In genomic region chr10:111329326-111329725, GRCm38 (mm10) we compare ENCODE assay signal across 8 mouse cellular contexts. TPM values are rescaled to one million over a fixed set of nuclear protein-coding genes. Genes with fewer than 3 reads are reported as not detected.
DNase-seq lines count a peak whose midpoint lies in the region; ATAC-seq and TF ChIP-seq lines count a peak whose summit lies in the region.
"Had no signal": no experiment of that assay in that cellular context is flagged by ENCODE, and none has a peak within 500 bp of the region (broad histone marks: within the 10 kb centered on the region; RNA-seq: fewer than 3 reads in every experiment).

No protein-coding gene starts in this region.

- WGBS in kidney, embryonic 16.5 days = 77% methylated on average over 5 of the region's 5 CpGs
- 81% methylated on average over 5 of the region's 5 CpGs for WGBS in intestine, postnatal 0 days

- H3K27me3 ChIP-seq in kidney, embryonic 16.5 days (ENCODE audit: insufficient read depth, low read length) = no peaks in the 10 kb centered on the region
- no peaks in the 10 kb centered on the region for H3K27me3 ChIP-seq in intestine, postnatal 0 days (replicated peaks; ENCODE audit: control insufficient read depth, insufficient read depth, low read length)
- H3K27me3 ChIP-seq: intestine, embryonic 15.5 days had no signal

- no peak overlapping the region for H3K9ac ChIP-seq in kidney, embryonic 16.5 days (replicated peaks; ENCODE audit: low read length)
- H3K9ac ChIP-seq in intestine, postnatal 0 days (ENCODE audit: low read depth, low read length) = no peak overlapping the region
- H3K9ac ChIP-seq: intestine, embryonic 15.5 days had no signal

- no peaks in the 10 kb centered on the region for H3K9me3 ChIP-seq in kidney, embryonic 16.5 days (ENCODE audit: low read length)
- no peaks in the 10 kb centered on the region for H3K9me3 ChIP-seq in intestine, postnatal 0 days (ENCODE audit: control insufficient read depth)
- H3K9me3 ChIP-seq: intestine, embryonic 15.5 days had no signal

- ATAC-seq in kidney, embryonic 16.5 days (ENCODE audit: low FRiP score, low TSS enrichment) = no peak
- ATAC-seq in intestine, postnatal 0 days = no peak
- ATAC-seq: intestine, embryonic 15.5 days had no signal

- DNase-seq in kidney, adult 11 months = peak; percentile 56
- DNase-seq in adrenal gland, adult 2 months = peak; percentile 73
- DNase-seq in cerebellum, postnatal 25 days = peak; percentile 25 to 42
- DNase-seq in lung, postnatal 10 days = peak; percentile 80
- no peak for DNase-seq in c-Kit-positive CD71-positive TER-119-positive erythroid progenitor cells, embryonic 14.5 days (ENCODE audit: low spot score)

- no peak overlapping the region for H3K4me3 ChIP-seq in kidney, embryonic 16.5 days (ENCODE audit: low read length)
- H3K4me3 ChIP-seq in intestine, postnatal 0 days (ENCODE audit: low read depth, low read length) = no peak overlapping the region
- H3K4me3 ChIP-seq: intestine, embryonic 15.5 days had no signal

- no peaks in the 10 kb centered on the region for H3K4me1 ChIP-seq in kidney, embryonic 16.5 days (ENCODE audit: insufficient read depth, low read length)
- no peaks in the 10 kb centered on the region for H3K4me1 ChIP-seq in intestine, postnatal 0 days (replicated peaks; ENCODE audit: control insufficient read depth, insufficient read depth, low read length)
- H3K4me1 ChIP-seq: intestine, embryonic 15.5 days had no signal

- no peak overlapping the region for H3K4me2 ChIP-seq in kidney, embryonic 16.5 days (replicated peaks; ENCODE audit: low read depth, low read length)
- H3K4me2 ChIP-seq in intestine, postnatal 0 days (replicated peaks; ENCODE audit: low read depth) = no peak overlapping the region
- H3K4me2 ChIP-seq: intestine, embryonic 15.5 days had no signal

- no peak overlapping the region for H3K27ac ChIP-seq in kidney, embryonic 16.5 days (ENCODE audit: low read length)
- no peak overlapping the region for H3K27ac ChIP-seq in intestine, postnatal 0 days (ENCODE audit: low read depth, low read length)
- H3K27ac ChIP-seq: intestine, embryonic 15.5 days had no signal

- TF ChIP-seq CTCF in intestine, postnatal 0 days (IDR thresholded peaks at IDR 0.05; ENCODE audit: low read depth) = no peak

- no peaks in the 10 kb centered on the region for H3K36me3 ChIP-seq in kidney, embryonic 16.5 days (ENCODE audit: insufficient read depth, low read length)
- no peaks in the 10 kb centered on the region for H3K36me3 ChIP-seq in intestine, postnatal 0 days (ENCODE audit: control insufficient read depth, insufficient read depth)
- H3K36me3 ChIP-seq: intestine, embryonic 15.5 days had no signal

RNA-seq across cellular contexts. Expression of gene Bbs10, which starts 30.8 kb away (rescaled TPM):
- polyA plus RNA-seq in kidney, embryonic 16.5 days (2015; fragmentation: Nextera tagmentation; extraction: Ambion mirVana) = 7.4 and 8.1 TPM in 2 replicates
- 1 to 10 TPM; 3.5 to 7.3 TPM for total RNA-seq in adrenal gland, adult 2 months (2021)
- polyA plus RNA-seq in adrenal gland, adult 2 months (2012; rRNA removed) = 0.79 and 0.81 TPM in 2 replicates
- 1.3 TPM in 2 replicates for polyA plus RNA-seq in intestine, postnatal 0 days (2015; fragmentation: Nextera tagmentation; extraction: Ambion mirVana)
